Mouse (Mus musculus) liver, adult (tissue): Measurements from ENCODE around the gene Aox3.

ENCODE experiments used
- GATA4 ChIP-seq: IDR thresholded peaks from 2 replicates; pipeline ENCODE4 v1.6.1; 2014; ENCODE audit warnings: mild to moderate bottlenecking, low read length; ENCODE audit not compliant: insufficient replicate concordance

Gene Aox3

GRCm38 (mm10) chr1:58215353-58215752, 102.4 kb downstream of the Aox3 start:
- no peak for TF ChIP-seq GATA4

GRCm38 (mm10) chr1:58215956-58216532, 103.1 kb downstream of the Aox3 start:
- no peak for TF ChIP-seq GATA4

GRCm38 (mm10) chr1:58221070-58221469, 108.1 kb downstream of the Aox3 start:
- no peak for TF ChIP-seq GATA4

GRCm38 (mm10) chr1:58221879-58222278, 108.9 kb downstream of the Aox3 start:
- no peak for TF ChIP-seq GATA4

- TF ChIP-seq GATA4 = no peak
Observed at GRCm38 (mm10) chr1:58228086-58228485, 115.2 kb downstream of the Aox3 start.

GRCm38 (mm10) chr1:58228916-58229315, 116.0 kb downstream of the Aox3 start:
- no peak for TF ChIP-seq GATA4

GRCm38 (mm10) chr1:58229774-58230173, 116.8 kb downstream of the Aox3 start:
- no peak for TF ChIP-seq GATA4

- TF ChIP-seq GATA4 = no peak
Observed at GRCm38 (mm10) chr1:58230542-58230941, 117.6 kb downstream of the Aox3 start.

- TF ChIP-seq GATA4 = no peak
Observed at GRCm38 (mm10) chr1:58235405-58235804, 122.5 kb downstream of the Aox3 start.

GRCm38 (mm10) chr1:58237527-58238299, 124.8 kb downstream of the Aox3 start:
- TF ChIP-seq GATA4 = no peak

GRCm38 (mm10) chr1:58238440-58238839, 125.5 kb downstream of the Aox3 start:
- no peak for TF ChIP-seq GATA4

GRCm38 (mm10) chr1:58238961-58239360, 126.0 kb downstream of the Aox3 start:
- TF ChIP-seq GATA4 = no peak

GRCm38 (mm10) chr1:58240347-58240746, 127.4 kb downstream of the Aox3 start:
- no peak for TF ChIP-seq GATA4

- no peak for TF ChIP-seq GATA4
Observed at GRCm38 (mm10) chr1:58244487-58244886, 131.6 kb downstream of the Aox3 start.

GRCm38 (mm10) chr1:58248518-58248917, 135.6 kb downstream of the Aox3 start:
- no peak for TF ChIP-seq GATA4
